Mouse (Mus musculus): ENCODE results near the gene Nos3. TPM values are rescaled to one million over a fixed set of nuclear protein-coding genes. Genes with fewer than 3 reads are reported as not detected.
A peak's percentile ranks its signal among the peaks of the same experiment; 100 is the strongest.

Gene Nos3
- polyA plus RNA-seq, 1 experiment from 2014 or later, result 27.3 TPM

DNA sequence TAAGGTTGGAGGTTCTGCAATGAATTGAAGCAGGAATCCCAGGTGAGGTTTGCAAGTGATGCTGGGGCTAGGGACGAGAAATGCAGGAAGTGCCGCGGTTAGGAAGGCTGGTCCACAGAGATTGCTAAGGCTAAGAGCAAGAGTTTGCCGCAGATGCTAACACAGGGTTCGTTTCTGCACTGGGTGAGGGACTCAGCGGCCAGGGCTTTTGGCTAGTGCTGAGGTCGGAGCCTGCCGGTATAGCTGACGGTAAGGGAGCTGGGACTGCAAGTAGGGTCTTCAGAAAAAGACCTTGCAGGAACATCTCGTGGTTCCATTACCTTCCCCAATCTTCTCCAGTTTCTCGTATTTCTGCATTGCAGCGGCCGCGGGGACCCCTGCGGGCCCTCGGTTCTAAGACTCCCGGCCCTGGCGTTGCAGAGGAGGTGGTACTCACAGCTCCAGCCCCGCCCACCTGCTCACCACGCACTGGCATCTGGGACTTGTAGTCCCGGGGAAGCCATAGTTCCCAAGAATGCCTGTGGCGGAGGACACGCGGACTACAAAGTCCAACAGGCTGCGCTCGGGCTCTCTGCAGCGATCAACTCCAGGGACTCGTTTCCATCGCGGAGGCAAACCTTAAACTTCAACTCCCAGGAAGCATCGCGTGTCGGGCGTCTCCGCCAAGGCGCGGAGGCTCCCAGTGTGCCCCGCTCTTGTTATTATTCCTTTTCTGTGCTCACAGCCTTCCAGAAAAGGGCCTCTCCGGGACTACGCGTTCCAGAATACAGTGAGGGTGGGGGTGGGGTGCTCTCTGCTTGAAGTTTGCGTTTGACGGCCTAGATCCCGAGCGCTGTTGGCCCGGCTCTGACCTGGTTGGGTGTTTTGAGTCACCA, 58.8 kb downstream of the Nos3 start, which contains the start of the genes Cdk5 and Slc4a2:
Gene Cdk5, minus strand, starts transcription at position 402 of the 875 bp plus-strand sequence.
Gene Slc4a2, plus strand, starts transcription at position 709 of the 875 bp plus-strand sequence.
- under 1% methylated on average over 46 of the region's 46 CpGs for WGBS
- H3K36me3 ChIP-seq (ENCODE audit: control insufficient read depth, insufficient read depth), result peaks cover 7% of the 10 kb centered on the region
- peaks cover 31% of the 10 kb centered on the region for H3K4me1 ChIP-seq (ENCODE audit: control insufficient read depth, insufficient read depth, low read length)
- no peaks in the 10 kb centered on the region for H3K9me3 ChIP-seq (replicated peaks; ENCODE audit: control insufficient read depth, low read length)
- peak within 1 kb of the TSS; percentile 79 for H3K4me3 ChIP-seq (ENCODE audit: low read length)
- H3K27ac ChIP-seq (ENCODE audit: low read length), result peak within 1 kb of the TSS; percentile 97
- H3K4me2 ChIP-seq (ENCODE audit: low read depth, low read length), result peak within 1 kb of the TSS; percentile 92
- H3K9ac ChIP-seq (ENCODE audit: low read length), result peak within 1 kb of the TSS; percentile 82
- peak; percentile 91 for ATAC-seq (replicated peaks; ENCODE audit: extremely low read depth, insufficient read depth, low FRiP score)
- no peaks in the 10 kb centered on the region for H3K27me3 ChIP-seq (ENCODE audit: control insufficient read depth, insufficient read depth, low read length)

DNA sequence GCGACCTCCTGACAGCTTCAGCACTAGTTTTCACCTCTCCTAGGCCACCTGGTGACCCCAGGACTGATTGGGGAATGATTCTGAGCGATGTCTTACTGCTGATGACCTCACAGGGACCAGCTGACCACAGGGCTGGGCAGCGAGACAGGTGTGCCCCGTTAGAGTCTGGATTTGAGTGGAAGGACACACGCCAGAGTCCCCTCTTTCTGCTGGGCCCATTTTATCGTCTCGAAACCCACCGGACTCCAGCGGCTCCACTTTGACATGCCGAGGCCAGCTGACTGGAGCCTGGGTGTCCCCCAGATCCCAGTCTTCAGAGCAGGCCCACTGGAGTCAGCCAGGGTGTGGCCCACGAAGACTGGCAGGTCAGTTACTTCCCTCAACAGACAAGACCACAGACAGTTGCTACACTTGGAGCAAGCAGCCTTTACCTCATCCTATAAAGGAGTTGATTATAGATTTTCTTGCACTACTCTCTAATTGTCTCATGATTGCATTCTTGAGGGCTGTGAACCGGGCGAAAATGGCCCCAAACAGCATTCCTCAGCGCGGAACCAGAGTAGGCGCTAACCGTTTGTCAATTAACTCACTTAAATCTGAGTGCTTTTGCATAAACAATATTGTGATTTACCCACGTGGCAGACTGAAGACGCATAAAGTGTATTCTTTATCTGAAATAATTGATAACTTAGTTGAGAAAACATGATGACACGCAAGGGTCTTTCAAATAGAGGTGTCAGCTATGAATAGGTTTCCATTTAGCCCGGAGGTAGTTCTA, 59.6 kb downstream of the Nos3 start:
- Histone ChIP-seq H3K4me2 (ENCODE audit: low read depth, low read length) (peak overlapping the region; percentile 92), H3K36me3 (ENCODE audit: control insufficient read depth, insufficient read depth) (peaks cover 7% of the 10 kb centered on the region), H3K4me1 (ENCODE audit: control insufficient read depth, insufficient read depth, low read length) (peaks cover 33% of the 10 kb centered on the region), H3K27me3 (ENCODE audit: control insufficient read depth, insufficient read depth, low read length) (no peaks in the 10 kb centered on the region), H3K4me3 (ENCODE audit: low read length) (peak overlapping the region; percentile 79), H3K9me3 (replicated peaks; ENCODE audit: control insufficient read depth, low read length) (no peaks in the 10 kb centered on the region), H3K9ac (ENCODE audit: low read length) (peak overlapping the region; percentile 82), H3K27ac (ENCODE audit: low read length) (peak overlapping the region; percentile 97)
- peak; percentile 1 for ATAC-seq (replicated peaks; ENCODE audit: extremely low read depth, insufficient read depth, low FRiP score)
- WGBS, result 9% methylated on average over 21 of the region's 21 CpGs

DNA sequence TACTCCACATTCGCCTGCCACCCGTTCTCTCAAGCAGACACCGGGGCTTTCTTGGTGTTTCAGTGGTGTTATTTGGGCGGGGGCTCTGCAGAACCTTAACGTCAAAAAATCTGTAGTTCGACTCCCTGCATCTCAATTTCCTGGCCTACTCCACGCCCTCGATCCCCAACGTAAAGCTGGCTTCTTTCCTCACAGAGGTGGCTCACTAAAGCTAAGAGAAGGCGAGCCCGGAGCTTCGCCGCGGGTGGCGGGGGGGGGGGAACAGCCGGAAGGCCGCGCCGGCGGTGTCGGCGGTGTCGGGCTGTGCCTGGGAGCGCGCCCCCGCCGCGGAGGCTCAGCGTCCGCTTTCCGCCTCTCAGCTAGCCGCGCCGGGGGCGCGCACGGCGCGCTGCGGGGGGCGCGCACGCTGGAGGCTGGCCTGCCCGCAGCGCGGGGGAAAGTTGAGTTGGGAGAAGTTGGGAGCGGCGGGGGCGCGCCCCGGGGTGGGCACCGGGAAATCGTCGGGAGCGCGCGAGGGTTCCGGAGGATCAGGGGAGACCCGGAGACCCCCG, 60.3 kb downstream of the Nos3 start:
- ATAC-seq (replicated peaks; ENCODE audit: extremely low read depth, insufficient read depth, low FRiP score), result peak; percentile 34
- Histone ChIP-seq H3K27me3 (ENCODE audit: control insufficient read depth, insufficient read depth, low read length) (no peaks in the 10 kb centered on the region), H3K4me1 (ENCODE audit: control insufficient read depth, insufficient read depth, low read length) (peaks cover 33% of the 10 kb centered on the region), H3K4me3 (ENCODE audit: low read length) (peak overlapping the region; percentile 79), H3K27ac (ENCODE audit: low read length) (peak overlapping the region; percentile 97), H3K4me2 (ENCODE audit: low read depth, low read length) (peak overlapping the region; percentile 92), H3K9ac (ENCODE audit: low read length) (peak overlapping the region; percentile 82), H3K9me3 (replicated peaks; ENCODE audit: control insufficient read depth, low read length) (no peaks in the 10 kb centered on the region), H3K36me3 (ENCODE audit: control insufficient read depth, insufficient read depth) (peaks cover 9% of the 10 kb centered on the region; the same call in 1 of the 2 replicates)
- 1% methylated on average over 59 of the region's 60 CpGs for WGBS

DNA sequence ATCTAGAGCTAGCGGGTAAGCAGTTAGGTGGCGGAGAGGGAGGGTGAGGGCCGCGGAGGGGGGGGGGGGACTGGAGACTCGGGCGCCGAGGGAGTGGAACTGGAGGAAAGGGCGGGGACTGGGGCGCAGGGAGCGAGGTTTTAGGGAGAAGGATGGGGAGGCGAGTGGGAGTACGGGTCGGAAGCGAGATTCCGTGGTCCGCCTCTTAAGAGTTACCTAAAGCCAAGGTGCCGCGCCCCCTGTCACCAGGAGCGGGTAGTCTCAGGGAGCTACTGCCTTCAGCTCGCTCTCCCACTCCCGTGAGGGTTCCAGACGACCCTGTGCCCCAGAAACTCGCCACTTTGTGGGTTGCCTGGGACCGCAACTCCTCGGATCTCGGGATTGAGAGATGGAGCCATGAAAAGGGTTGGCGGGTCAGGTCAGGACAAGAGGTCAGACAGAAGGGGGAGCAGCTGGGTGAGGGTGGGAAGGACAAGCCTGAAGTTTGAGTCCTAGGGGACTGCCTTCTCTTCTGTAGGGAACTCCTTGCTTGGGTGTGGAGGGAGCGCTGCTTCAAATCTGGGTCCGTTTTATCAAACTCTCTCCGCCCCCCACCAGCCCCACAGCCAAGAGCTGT, 60.9 kb downstream of the Nos3 start:
- peaks cover 33% of the 10 kb centered on the region for H3K4me1 ChIP-seq (ENCODE audit: control insufficient read depth, insufficient read depth, low read length)
- 0 out of 2 replicates have a peak, but pooled peaks have one; percentile 2 for ATAC-seq (replicated peaks; ENCODE audit: extremely low read depth, insufficient read depth, low FRiP score)

DNA sequence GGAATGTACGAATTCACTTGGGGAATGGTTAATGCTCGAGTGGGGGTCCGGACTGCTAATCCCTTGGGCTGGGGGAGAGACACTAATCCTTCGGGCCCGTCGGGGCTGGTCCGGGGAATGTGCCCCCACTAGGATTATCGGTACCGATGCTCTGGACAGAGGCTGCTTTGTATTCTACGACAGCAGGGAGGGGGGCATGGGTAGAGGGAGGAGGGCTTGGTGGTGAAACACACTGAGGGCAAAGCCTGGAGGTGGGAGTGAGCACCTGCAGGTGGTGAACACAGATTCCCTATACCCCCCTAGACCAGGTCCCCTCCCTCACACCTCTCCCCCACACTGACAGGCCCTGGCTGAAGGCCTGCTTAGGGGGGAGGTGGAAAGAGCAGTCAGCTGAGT, 61.4 kb downstream of the Nos3 start:
- H3K27me3 ChIP-seq (ENCODE audit: control insufficient read depth, insufficient read depth, low read length), result no peaks in the 10 kb centered on the region
- peak overlapping the region; percentile 97; the same call in 1 of the 2 replicates for H3K27ac ChIP-seq (ENCODE audit: low read length)
- no peaks in the 10 kb centered on the region for H3K9me3 ChIP-seq (replicated peaks; ENCODE audit: control insufficient read depth, low read length)
- H3K9ac ChIP-seq (ENCODE audit: low read length), result peak overlapping the region; percentile 82
- ATAC-seq (replicated peaks; ENCODE audit: extremely low read depth, insufficient read depth, low FRiP score), result 0 out of 2 replicates have a peak, but pooled peaks have one; percentile 1
- H3K4me3 ChIP-seq (ENCODE audit: low read length), result peak overlapping the region; percentile 79
- 3% methylated on average over 10 of the region's 10 CpGs for WGBS
- peaks cover 11% of the 10 kb centered on the region; the same call in 1 of the 2 replicates for H3K36me3 ChIP-seq (ENCODE audit: control insufficient read depth, insufficient read depth)
- peaks cover 33% of the 10 kb centered on the region for H3K4me1 ChIP-seq (ENCODE audit: control insufficient read depth, insufficient read depth, low read length)
- H3K4me2 ChIP-seq (ENCODE audit: low read depth, low read length), result peak overlapping the region; percentile 92

More for the DNA sequence above, 60.9 kb downstream of the Nos3 start:
- Histone ChIP-seq H3K36me3 (ENCODE audit: control insufficient read depth, insufficient read depth) (peaks cover 8% of the 10 kb centered on the region; the same call in 1 of the 2 replicates), H3K9ac (ENCODE audit: low read length) (peak overlapping the region; percentile 82), H3K4me3 (ENCODE audit: low read length) (peak overlapping the region; percentile 79), H3K27me3 (ENCODE audit: control insufficient read depth, insufficient read depth, low read length) (no peaks in the 10 kb centered on the region), H3K9me3 (replicated peaks; ENCODE audit: control insufficient read depth, low read length) (no peaks in the 10 kb centered on the region), H3K27ac (ENCODE audit: low read length) (peak overlapping the region; percentile 97), H3K4me2 (ENCODE audit: low read depth, low read length) (peak overlapping the region; percentile 92)
- under 1% methylated on average over 30 of the region's 30 CpGs for WGBS

DNA sequence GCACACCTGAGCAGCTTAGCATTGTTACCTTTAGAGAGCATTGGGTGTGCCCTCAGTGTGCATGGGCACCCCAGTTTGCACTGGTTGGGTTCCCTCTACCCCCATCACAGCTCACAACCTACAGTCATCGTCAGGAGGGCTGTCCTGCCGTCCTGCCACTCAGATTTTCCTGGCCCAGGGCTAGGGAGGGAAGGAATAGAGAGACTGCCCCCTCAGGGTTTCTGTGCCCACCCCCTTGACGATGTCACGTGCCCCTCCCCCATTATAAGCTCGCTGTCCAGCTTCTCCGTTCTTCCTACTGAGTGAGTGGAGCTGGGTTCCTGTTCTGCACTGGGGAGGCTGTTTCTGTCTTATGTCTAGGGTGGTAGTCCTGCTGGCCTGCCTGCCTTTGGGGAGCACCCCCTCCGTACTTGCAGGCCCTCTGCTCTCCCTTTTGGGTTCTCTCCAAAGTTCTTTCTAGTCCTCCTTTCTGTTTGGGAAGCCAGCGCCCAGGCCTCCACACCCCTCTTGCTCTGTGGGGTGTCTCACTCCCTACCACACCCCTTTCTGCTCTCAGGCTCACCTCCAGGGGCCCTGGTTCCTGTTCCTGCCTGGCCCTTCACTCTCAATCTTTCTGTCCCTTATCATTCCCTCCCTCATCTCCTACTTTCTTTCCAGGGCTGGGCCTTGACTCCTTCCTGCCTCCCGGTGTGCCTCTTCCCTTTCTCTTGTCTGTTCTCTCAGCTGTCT, 62.1 kb downstream of the Nos3 start:
- WGBS, result 18% methylated on average over 9 of the region's 9 CpGs

DNA sequence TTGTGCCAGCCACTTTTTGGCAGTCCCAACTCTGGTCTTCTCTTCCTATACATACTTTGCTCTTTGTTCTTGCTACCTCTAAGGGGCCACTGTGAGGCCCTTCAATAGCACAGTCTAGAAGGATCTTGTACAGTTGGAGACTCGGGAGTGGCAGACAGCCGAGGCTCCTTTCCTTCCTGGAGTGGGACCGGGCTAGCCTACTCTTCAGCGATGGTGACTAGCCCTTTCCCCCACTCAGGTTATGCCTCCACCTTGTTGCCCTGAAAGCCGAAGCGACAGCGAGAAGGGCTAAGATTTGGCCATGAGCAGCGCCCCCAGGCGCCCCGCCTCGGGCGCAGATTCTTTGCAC, 62.6 kb downstream of the Nos3 start:
- no peak for ATAC-seq (replicated peaks; ENCODE audit: extremely low read depth, insufficient read depth, low FRiP score)
- Histone ChIP-seq H3K27ac (ENCODE audit: low read length) (no peak overlapping the region), H3K9ac (ENCODE audit: low read length) (peak overlapping the region; percentile 82; the same call in 1 of the 2 replicates), H3K4me2 (ENCODE audit: low read depth, low read length) (peak overlapping the region; percentile 92; the same call in 1 of the 2 replicates), H3K4me3 (ENCODE audit: low read length) (no peak overlapping the region), H3K36me3 (ENCODE audit: control insufficient read depth, insufficient read depth) (peaks cover 16% of the 10 kb centered on the region), H3K4me1 (ENCODE audit: control insufficient read depth, insufficient read depth, low read length) (peaks cover 33% of the 10 kb centered on the region), H3K9me3 (replicated peaks; ENCODE audit: control insufficient read depth, low read length) (no peaks in the 10 kb centered on the region), H3K27me3 (ENCODE audit: control insufficient read depth, insufficient read depth, low read length) (no peaks in the 10 kb centered on the region)
- 45% methylated on average over 12 of the region's 12 CpGs for WGBS

More for the DNA sequence above, 62.1 kb downstream of the Nos3 start:
- Histone ChIP-seq H3K27me3 (ENCODE audit: control insufficient read depth, insufficient read depth, low read length) (no peaks in the 10 kb centered on the region), H3K36me3 (ENCODE audit: control insufficient read depth, insufficient read depth) (peaks cover 11% of the 10 kb centered on the region; the same call in 1 of the 2 replicates), H3K27ac (ENCODE audit: low read length) (no peak overlapping the region), H3K4me3 (ENCODE audit: low read length) (peak overlapping the region; percentile 79), H3K4me1 (ENCODE audit: control insufficient read depth, insufficient read depth, low read length) (peaks cover 33% of the 10 kb centered on the region), H3K9ac (ENCODE audit: low read length) (peak overlapping the region; percentile 82), H3K9me3 (replicated peaks; ENCODE audit: control insufficient read depth, low read length) (no peaks in the 10 kb centered on the region), H3K4me2 (ENCODE audit: low read depth, low read length) (peak overlapping the region; percentile 92)
- no peak for ATAC-seq (replicated peaks; ENCODE audit: extremely low read depth, insufficient read depth, low FRiP score)

DNA sequence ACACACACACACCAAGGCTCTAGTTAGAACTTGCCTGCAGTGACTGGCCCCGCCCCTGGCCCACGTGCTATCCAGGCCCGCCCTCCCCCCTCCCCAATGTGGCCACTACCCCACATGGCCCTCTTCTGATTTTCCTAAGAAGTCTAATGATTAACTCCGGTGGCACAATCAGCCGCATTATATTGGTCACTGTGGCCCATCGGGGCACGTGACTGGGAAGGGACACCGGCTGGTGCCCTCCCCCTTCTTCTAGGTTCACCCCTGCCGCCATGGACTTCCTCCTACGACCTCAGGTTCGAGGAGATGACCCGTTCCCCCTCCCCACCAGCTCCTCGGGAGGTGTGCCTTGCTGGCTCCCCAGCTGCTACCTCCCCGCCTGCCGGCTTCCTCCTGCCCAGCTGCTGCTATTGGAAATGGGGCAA, 63.4 kb downstream of the Nos3 start:
- no peak overlapping the region for H3K9ac ChIP-seq (ENCODE audit: low read length)
- ATAC-seq (replicated peaks; ENCODE audit: extremely low read depth, insufficient read depth, low FRiP score), result no peak
- no peak overlapping the region for H3K27ac ChIP-seq (ENCODE audit: low read length)

More for the DNA sequence above, 63.4 kb downstream of the Nos3 start:
- Histone ChIP-seq H3K4me3 (ENCODE audit: low read length) (no peak overlapping the region), H3K4me1 (ENCODE audit: control insufficient read depth, insufficient read depth, low read length) (peaks cover 28% of the 10 kb centered on the region), H3K36me3 (ENCODE audit: control insufficient read depth, insufficient read depth) (peaks cover 20% of the 10 kb centered on the region), H3K9me3 (replicated peaks; ENCODE audit: control insufficient read depth, low read length) (no peaks in the 10 kb centered on the region), H3K4me2 (ENCODE audit: low read depth, low read length) (no peak overlapping the region), H3K27me3 (ENCODE audit: control insufficient read depth, insufficient read depth, low read length) (no peaks in the 10 kb centered on the region)
- WGBS, result 26% methylated on average over 15 of the region's 15 CpGs
